Mouse (Mus musculus): ENCODE results near the gene Dcaf10.
"Not testable (repeated sequence)": the region's sequence is repeated elsewhere in the genome, so short reads cannot be mapped to it uniquely, and the experiment has no call there.

Dcaf10 gene

GRCm38 (mm10) chr4:45341669-45342249, at the start of gene Dcaf10:
Gene Dcaf10 (plus strand): TSS chr4:45342101.
- DNase-seq (ENCODE audit: low spot score): peak; percentile 96

GRCm38 (mm10) chr4:45296662-45297564, 45.0 kb upstream of the Dcaf10 start, which contains the start of gene Trmt10b:
Gene Trmt10b (plus strand): TSS chr4:45297127.
- DNase-seq (ENCODE audit: low spot score): no peak

- no peak for DNase-seq (ENCODE audit: low spot score)
Observed at GRCm38 (mm10) chr4:45305536-45305935, 36.4 kb upstream of the Dcaf10 start.

GRCm38 (mm10) chr4:45308046-45308445, 33.9 kb upstream of the Dcaf10 start:
- no peak for DNase-seq (ENCODE audit: low spot score)

GRCm38 (mm10) chr4:45308606-45309005, 33.3 kb upstream of the Dcaf10 start:
- DNase-seq (ENCODE audit: low spot score): no peak

- no peak for DNase-seq (ENCODE audit: low spot score)
Observed at GRCm38 (mm10) chr4:45311056-45311455, 30.8 kb upstream of the Dcaf10 start.

GRCm38 (mm10) chr4:45320159-45320816, 21.6 kb upstream of the Dcaf10 start:
- DNase-seq (ENCODE audit: low spot score): peak; percentile 62

- no peak for DNase-seq (ENCODE audit: low spot score)
Observed at GRCm38 (mm10) chr4:45331139-45331538, 10.8 kb upstream of the Dcaf10 start.

- no peak for DNase-seq (ENCODE audit: low spot score)
Observed at GRCm38 (mm10) chr4:45332466-45332865, 9.4 kb upstream of the Dcaf10 start.

GRCm38 (mm10) chr4:45341226-45341625, 675 bp upstream of the Dcaf10 start:
- no peak for DNase-seq (ENCODE audit: low spot score)

- peak; percentile 21 for DNase-seq (ENCODE audit: low spot score)
Observed at GRCm38 (mm10) chr4:45342286-45343155, 620 bp downstream of the Dcaf10 start, which contains the start of gene Exosc3. Gene Exosc3 (minus strand): TSS chr4:45342732.

- DNase-seq (ENCODE audit: low spot score): no peak
Observed at GRCm38 (mm10) chr4:45356653-45357052, 14.8 kb downstream of the Dcaf10 start.

- no peak for DNase-seq (ENCODE audit: low spot score)
Observed at GRCm38 (mm10) chr4:45371261-45371660, 29.4 kb downstream of the Dcaf10 start.

GRCm38 (mm10) chr4:45374879-45375278, 33.0 kb downstream of the Dcaf10 start:
- DNase-seq (ENCODE audit: low spot score): no peak

GRCm38 (mm10) chr4:45376573-45376972, 34.7 kb downstream of the Dcaf10 start:
- no peak for DNase-seq (ENCODE audit: low spot score)

- DNase-seq (ENCODE audit: low spot score): not testable (repeated sequence)
Observed at GRCm38 (mm10) chr4:45380903-45381580, 39.1 kb downstream of the Dcaf10 start.

GRCm38 (mm10) chr4:45382133-45382532, 40.2 kb downstream of the Dcaf10 start:
- not testable (repeated sequence) for DNase-seq (ENCODE audit: low spot score)

GRCm38 (mm10) chr4:45387296-45387695, 45.4 kb downstream of the Dcaf10 start:
- DNase-seq (ENCODE audit: low spot score): not testable (repeated sequence)

- DNase-seq (ENCODE audit: low spot score): no peak
Observed at GRCm38 (mm10) chr4:45392099-45392498, 50.2 kb downstream of the Dcaf10 start.

- no peak for DNase-seq (ENCODE audit: low spot score)
Observed at GRCm38 (mm10) chr4:45392572-45392971, 50.7 kb downstream of the Dcaf10 start.

- no peak for DNase-seq (ENCODE audit: low spot score)
Observed at GRCm38 (mm10) chr4:45392994-45393393, 51.1 kb downstream of the Dcaf10 start.

Measured in ovary, postnatal 10 days (tissue).